8 mouse cellular contexts compared by ENCODE assay signal in genomic region chr11:117076576-117077196, GRCm38 (mm10). TPM values are rescaled to one million over a fixed set of nuclear protein-coding genes. Genes with fewer than 3 reads are reported as not detected.
DNase-seq lines count a peak whose midpoint lies in the region; ATAC-seq lines count a peak whose summit lies in the region.

No protein-coding gene starts in this region.

- peak; percentile 90 for ATAC-seq in inflammation-experienced regulatory T-cells, adult 6 months
- peak; percentile 84 for ATAC-seq in midbrain, embryonic 11.5 days (ENCODE audit: low FRiP score)

- intact Hi-C loops in left cerebral cortex, postnatal 4 days (cut with DNase I), result loop anchor here (10.0 kb wide), 3 partner anchors 58 to 748 kb away; partner anchors contain the start of genes Afmid and Tk1

- peaks cover 8% of the 10 kb centered on the region for H3K4me1 ChIP-seq in midbrain, embryonic 11.5 days (ENCODE audit: control insufficient read depth, insufficient read depth, low read length)

- H3K27me3 ChIP-seq in midbrain, embryonic 11.5 days (ENCODE audit: control insufficient read depth, insufficient read depth, low read length), result no peaks in the 10 kb centered on the region

- peak overlapping the region; percentile 69 for H3K4me3 ChIP-seq in midbrain, embryonic 11.5 days (ENCODE audit: low read depth, low read length)

- peak overlapping the region; percentile 81 for H3K9ac ChIP-seq in midbrain, embryonic 11.5 days (ENCODE audit: low read length)

- peak overlapping the region; percentile 97 for H3K4me2 ChIP-seq in midbrain, embryonic 11.5 days

- peak; percentile 78 to 80 for DNase-seq in adrenal gland, adult 18-20 months (ENCODE audit: low spot score in 2 of 2)
- DNase-seq in embryo, embryonic 10 days (ENCODE audit: low spot score), result peak; percentile 97
- DNase-seq in gastrocnemius, postnatal 10 days, result peak; percentile 80
- peak; percentile 79 for DNase-seq in left cerebral cortex, postnatal 4 days
- peak; percentile 98 for DNase-seq in midbrain, embryonic 11.5 days (ENCODE audit: low spot score, missing footprints)
- DNase-seq in right cerebral cortex, postnatal 4 days, result peak; percentile 77
- peak; percentile 89 for DNase-seq in yolk sac, embryonic 10.5 days (ENCODE audit: low spot score)

- WGBS in midbrain, embryonic 11.5 days, result under 1% methylated on average over 54 of the region's 54 CpGs

- no peak overlapping the region for H3K27ac ChIP-seq in midbrain, embryonic 11.5 days (ENCODE audit: low read depth, low read length)

- no peaks in the 10 kb centered on the region for H3K9me3 ChIP-seq in midbrain, embryonic 11.5 days (ENCODE audit: control insufficient read depth, low read length)

- H3K36me3 ChIP-seq in midbrain, embryonic 11.5 days (ENCODE audit: control insufficient read depth, insufficient read depth, low read length), result peaks cover 19% of the 10 kb centered on the region

RNA-seq across cellular contexts. Expression of gene Sec14l1, which starts 38.3 kb away (rescaled TPM):
- total RNA-seq in adrenal gland, adult 18-20 months (2021), result 100 to 1,000 TPM; 106 to 159 TPM
- 10 to 100 TPM; 91.6 to 93.4 TPM for total RNA-seq in gastrocnemius, postnatal 10 days (2021)
- polyA plus RNA-seq in inflammation-experienced regulatory T-cells, adult 6 months (2017; shearing (Covaris generic)), result 10 to 100 TPM; 20.1 to 25.6 (median 21.9) TPM
- 100 to 1,000 TPM; 127 to 130 TPM for total RNA-seq in left cerebral cortex, postnatal 4 days (2021)
- polyA plus RNA-seq in midbrain, embryonic 11.5 days (2014; fragmentation: Nextera tagmentation; extraction: Ambion mirVana), result 32.4 and 36.7 TPM in 2 replicates
